Mouse (Mus musculus) kidney, adult 18-20 months (tissue): ENCODE data around the gene Gm49416.
"Not testable (repeated sequence)": the region's sequence is repeated elsewhere in the genome, so short reads cannot be mapped to it uniquely, and the experiment has no call there.

Experiments
- DNase-seq: peaks from one replicate; pipeline ENCODE4 v3.0.0; 2021

Gene Gm49416

DNA sequence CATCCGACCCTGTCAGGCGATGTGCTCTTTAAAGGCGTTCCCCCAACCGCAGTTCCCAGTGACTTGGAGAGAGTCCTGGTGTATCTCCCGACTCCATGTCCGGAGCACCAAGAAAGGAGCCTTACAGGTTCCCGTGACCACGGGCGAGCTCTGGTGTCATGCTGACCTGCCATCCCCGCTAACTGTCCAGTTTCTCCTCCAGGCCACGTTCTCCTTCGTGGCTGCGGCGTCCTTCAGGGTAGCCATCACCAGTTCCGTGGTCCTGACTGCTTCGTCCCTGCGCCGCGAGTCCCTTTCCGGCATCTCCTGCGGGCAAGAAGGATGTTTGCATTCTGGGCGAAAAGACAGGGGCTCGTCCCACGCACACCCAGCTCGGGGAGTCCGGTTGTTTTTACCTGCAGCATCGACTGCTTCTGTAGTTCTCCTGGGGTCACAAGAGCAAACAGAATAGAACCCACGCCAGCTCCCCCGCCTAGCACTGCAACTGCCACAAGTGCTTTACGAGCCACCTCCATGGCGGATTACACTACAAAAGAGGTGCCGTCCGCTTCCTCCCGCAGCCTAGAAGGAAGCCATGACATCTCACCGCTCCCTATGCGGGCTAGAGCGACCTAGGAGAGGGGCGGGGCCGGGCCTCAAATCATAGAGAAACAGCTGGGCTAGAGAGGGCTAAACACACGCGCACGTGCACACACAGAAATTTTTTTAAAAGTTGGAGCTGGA, 8.3 kb upstream of the Gm49416 start, which contains the start of gene Uqcc3:
Uqcc3 (minus strand) TSS at position 613 of the 723 bp plus-strand sequence.
- DNase-seq, result peak; percentile 91

GRCm38 (mm10) chr19:8881034-8881392, 7.7 kb upstream of the Gm49416 start:
- DNase-seq, result no peak

DNA sequence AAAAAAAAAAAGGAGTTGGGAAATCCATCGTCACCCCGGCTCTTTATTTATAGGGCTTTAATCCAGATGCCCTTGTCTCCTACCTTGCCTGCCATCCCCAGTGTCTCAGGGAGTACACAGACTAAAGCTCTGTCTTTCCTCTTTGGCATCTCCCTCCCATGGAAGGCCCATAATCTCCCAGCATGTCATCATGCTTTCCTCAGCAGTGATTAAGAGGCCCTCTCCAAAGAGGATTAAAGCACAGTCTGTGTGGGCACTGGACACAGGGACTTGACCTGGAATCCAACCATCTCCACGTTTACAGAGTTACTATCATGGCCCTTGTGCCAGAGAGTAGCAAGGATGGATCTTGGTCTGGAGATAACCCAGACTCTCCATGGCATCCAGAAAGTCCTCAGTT, 5.1 kb upstream of the Gm49416 start, which contains the start of the genes Lbhd1 and Gm49403:
Lbhd1 (plus strand) TSS at position 117 of the 400 bp plus-strand sequence.
Gm49403 (plus strand) TSS at position 315 of the 400 bp plus-strand sequence.
- DNase-seq, result no peak

DNA sequence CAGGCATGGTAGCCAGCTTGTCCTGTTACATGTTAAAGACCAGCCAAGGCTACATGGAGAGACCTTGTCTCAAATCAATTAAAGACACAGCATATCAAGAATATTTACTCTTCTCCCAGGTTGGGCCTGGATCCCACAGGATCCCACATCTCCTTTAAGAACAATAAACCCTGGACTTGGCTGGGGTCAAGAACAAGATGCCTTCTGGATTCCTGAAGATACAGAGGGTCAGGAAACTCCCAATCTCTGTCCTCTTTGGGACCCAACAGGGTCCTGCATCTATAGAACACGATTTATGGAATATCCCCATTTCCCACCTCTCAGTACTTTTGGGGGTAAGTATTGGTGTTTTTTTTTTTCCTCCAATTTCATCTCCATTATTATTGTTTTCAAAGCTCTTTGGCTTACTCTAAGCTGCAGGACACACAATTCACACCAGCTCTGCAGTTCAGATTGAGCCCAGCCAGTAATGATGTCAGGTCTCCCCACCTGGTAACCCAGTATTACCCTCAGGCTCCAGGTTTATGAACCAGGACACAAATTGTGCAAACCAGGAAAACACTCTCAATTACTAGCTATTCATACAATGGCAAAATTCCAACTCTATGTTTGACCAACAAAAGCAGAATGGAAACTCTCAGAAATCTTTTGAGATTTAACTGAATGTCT, 1.7 kb upstream of the Gm49416 start:
- no peak for DNase-seq

DNA sequence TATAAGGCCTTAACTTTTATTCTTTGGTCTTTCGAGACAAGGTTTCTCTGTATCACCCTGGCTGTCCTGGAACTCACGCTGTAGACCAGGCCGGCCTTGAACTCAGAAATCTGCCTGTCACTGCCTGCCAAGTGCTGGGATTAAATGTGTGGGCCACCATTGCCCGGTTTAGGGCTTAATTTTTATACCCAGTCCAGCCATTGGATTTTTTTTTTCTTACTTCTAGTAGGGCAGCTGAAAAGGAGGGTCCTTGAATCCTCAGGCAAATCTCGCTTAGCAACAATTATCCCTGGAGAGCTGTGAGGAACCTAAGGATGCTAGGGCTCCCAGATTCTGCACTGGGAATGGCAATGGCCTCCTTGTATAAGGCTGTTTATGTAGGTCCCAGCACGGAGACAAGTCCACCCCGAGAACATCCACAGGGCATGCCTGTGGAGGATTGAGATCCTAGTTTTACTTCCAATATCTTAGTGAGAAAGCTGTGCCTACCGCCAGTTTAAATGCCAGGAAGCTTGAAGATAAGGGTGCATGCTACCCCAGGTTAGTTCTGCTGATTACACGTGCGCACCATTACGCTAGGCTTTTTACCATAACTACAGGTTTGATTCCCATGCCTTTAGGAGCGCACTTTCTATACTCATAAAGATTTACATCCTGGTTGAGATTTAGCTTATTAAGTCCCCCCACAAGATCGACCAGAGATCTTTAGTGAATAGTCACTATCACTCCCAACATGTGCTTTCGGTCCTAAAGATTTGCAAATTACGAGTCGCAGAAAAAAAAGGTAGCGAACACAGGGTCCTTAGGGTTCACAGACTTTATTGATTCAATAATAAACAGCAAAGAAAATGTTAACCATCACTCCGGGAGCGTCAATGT, 902 bp upstream of the Gm49416 start:
- no peak for DNase-seq

GRCm38 (mm10) chr19:8892829-8893766, 4.4 kb downstream of the Gm49416 start, which contains the start of gene Ints5:
Gene Ints5 (plus strand): TSS chr19:8893005.
- DNase-seq, result peak; percentile 88

DNA sequence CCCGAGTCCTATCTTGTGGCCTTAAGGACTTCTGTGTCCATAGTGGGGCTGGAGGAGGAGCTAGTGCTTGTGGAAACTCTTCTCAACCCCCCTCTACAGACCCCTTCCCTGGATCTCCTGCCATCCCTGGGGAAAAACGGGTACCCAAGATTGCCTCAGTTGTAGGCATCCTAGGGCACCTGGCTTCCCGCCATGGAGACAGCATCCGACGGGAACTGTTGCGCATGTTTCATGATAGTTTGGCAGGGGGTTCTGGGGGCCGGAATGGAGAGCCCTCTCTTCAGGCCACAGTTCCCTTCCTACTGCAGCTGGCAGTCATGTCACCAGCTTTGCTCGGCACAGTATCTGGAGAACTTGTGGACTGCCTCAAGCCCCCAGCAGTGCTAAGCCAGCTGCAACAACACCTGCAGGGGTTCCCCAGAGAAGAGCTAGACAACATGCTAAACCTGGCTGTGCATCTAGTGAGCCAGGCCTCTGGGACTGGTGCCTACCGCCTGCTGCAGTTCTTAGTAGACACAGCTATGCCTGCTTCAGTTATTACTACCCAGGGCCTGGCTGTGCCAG, 6.8 kb downstream of the Gm49416 start:
- no peak for DNase-seq

DNA sequence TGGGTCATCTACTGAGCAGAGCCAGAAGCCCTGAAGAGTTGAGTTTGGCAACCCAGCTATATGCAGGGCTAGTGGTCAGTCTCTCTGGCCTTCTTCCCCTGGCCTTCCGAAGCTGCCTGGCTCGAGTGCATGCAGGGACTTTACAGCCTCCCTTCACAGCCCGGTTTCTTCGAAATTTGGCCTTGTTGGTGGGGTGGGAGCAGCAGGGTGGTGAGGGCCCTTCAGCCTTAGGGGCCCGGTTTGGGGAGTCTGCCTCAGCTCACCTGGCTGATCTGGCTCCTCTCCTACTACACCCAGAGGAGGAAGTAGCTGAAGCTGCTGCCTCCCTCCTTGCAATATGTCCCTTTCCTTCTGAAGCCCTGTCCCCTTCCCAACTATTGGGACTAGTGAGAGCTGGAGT, 7.5 kb downstream of the Gm49416 start:
- DNase-seq, result not testable (repeated sequence)

DNA sequence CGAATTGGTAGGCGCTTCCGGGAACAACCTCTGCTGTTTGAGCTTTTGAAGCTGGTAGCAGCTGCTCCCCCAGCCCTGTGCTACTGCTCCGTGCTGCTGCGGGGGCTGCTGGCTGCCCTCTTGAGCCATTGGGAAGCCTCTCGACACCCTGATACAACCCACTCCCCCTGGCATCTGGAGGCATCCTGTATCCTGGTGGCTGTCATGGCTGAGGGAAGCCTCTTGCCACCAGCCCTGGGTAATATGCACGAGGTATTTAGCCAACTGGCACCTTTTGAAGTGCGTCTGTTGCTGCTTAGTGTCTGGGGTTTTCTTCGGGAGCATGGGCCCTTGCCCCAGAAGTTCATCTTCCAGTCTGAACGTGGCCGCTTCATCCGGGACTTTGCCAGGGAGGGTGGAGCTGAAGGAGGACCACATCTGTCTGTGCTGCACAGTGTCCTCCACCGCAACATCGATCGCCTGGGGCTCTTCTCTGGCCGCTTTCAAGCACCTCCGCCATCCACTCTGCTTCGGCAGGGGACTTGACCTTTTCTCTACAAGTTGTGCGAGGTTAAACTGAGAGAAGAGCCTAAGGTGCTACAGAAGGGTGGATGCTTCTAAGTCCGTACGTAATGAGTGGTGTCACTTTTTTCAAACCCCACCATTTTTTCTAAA, 8.6 kb downstream of the Gm49416 start:
- DNase-seq, result peak; percentile 53

GRCm38 (mm10) chr19:8897865-8898495, 9.3 kb downstream of the Gm49416 start, which contains the start of gene Ganab:
Gene Ganab (plus strand): TSS chr19:8898071.
- peak; percentile 95 for DNase-seq

GRCm38 (mm10) chr19:8898576-8898975, 9.8 kb downstream of the Gm49416 start:
- no peak for DNase-seq

- no peak for DNase-seq
These were observed 10.4 kb downstream of the Gm49416 start for GRCm38 (mm10) chr19:8899079-8899478.

DNA sequence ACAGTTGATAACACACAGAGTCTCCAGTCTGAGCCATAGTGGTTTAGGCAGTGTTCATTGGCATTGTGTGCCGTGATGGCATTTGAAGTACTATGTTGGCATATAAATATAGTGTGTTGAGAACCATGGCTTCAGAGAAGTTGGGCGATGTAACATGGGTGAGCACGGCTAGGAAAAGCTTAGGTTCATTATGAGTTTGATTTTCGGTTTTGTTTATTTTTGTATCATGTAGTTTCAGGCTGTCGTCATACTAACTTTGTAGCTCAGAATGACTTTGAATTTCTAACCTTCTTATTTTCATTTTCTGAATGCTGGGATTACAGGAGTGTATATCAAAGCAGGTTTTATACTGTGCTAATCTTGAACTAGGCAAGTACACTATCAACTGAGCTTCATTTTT, 14.7 kb downstream of the Gm49416 start:
- no peak for DNase-seq

DNA sequence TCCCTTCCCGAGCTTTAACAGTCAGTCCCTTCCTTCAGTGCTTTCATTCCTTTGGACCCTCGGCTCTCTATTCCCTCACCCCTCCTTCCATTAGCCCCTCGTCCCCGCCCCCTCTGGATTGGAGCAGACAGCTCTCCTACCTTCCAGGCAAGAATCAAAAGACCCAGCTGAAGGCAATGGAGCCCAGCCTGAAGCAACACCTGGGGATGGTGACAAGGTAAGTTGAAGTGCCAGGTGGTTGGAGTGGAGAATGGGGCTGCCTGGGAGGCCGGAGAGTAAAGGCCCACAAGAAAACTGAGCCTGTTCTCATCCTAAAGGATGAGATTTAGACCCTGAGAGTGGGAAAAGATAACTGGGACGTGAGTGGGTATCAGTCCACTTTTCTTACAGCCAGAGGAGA, 19.8 kb downstream of the Gm49416 start:
- no peak for DNase-seq

GRCm38 (mm10) chr19:8911810-8912209, 23.1 kb downstream of the Gm49416 start:
- DNase-seq, result no peak

- no peak for DNase-seq
These were observed 25.5 kb downstream of the Gm49416 start for GRCm38 (mm10) chr19:8914212-8914611.

GRCm38 (mm10) chr19:8919000-8919399, 30.3 kb downstream of the Gm49416 start:
- DNase-seq, result no peak

GRCm38 (mm10) chr19:8919684-8920072, 31.0 kb downstream of the Gm49416 start:
- DNase-seq, result no peak

- DNase-seq, result peak; percentile 98
These were observed 31.5 kb downstream of the Gm49416 start, which contains the start of gene B3gat3 for GRCm38 (mm10) chr19:8920073-8920736. Gene B3gat3 (plus strand): TSS chr19:8920374.

DNA sequence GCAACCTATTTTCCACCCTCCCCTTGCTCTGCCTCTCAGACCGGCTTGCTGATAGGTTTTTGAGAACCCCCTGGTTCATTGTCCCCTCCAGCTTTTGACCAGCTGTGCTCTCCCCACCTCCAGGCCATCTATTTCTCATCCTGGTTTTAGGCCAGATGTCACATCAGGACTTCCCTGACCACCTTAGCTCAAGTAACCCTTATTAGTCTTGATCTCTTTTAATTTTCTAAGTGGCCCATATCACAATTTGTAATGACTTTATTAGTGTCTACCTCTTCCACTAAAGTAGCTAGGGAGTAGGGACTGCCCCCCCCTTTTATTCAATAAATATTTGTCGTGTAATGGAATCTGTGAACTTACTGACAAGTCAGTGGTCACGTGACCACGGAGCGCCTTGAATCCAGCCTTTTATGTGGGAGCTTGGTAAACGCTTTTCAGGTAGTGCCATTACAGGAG, 32.1 kb downstream of the Gm49416 start:
- DNase-seq, result peak; percentile 21
